Mouse (Mus musculus) hindbrain, postnatal 0 days (tissue): ENCODE data around the gene Adcy6. TPM values are rescaled to one million over a fixed set of nuclear protein-coding genes. Genes with fewer than 3 reads are reported as not detected.

Experiments
- ATAC-seq: fragments of 200-750 bp; cut with Nextera tagmentation; 2 replicates; pipeline ENCODE4 v1.8.0; 2017; ENCODE audit warnings: mild to moderate bottlenecking, moderate TSS enrichment, moderate library complexity
- DNase-seq: peaks from one replicate; pipeline ENCODE4 v3.0.0-alpha.2; 2015; ENCODE audit warnings: low spot score
- H3K27ac ChIP-seq: fragments of 300-500 bp; sonication (generic); 2 replicates; pipeline ENCODE4 v1.5.1; 2014; ENCODE audit warnings: mild to moderate bottlenecking
- H3K27me3 ChIP-seq: fragments of 300-500 bp; sonication (generic); 2 replicates; pipeline ENCODE4 v1.6.1; 2014; ENCODE audit warnings: low read length, mixed read lengths; ENCODE audit not compliant: insufficient read depth
- H3K36me3 ChIP-seq: fragments of 300-500 bp; sonication (generic); 2 replicates; pipeline ENCODE4 v1.6.1; 2014; ENCODE audit warnings: low read length, mixed read lengths; ENCODE audit not compliant: insufficient read depth
- H3K4me1 ChIP-seq: fragments of 300-500 bp; sonication (generic); 2 replicates; pipeline ENCODE4 v1.6.1; 2014; ENCODE audit warnings: antibody characterized with exemption, low read length, mixed read lengths; ENCODE audit not compliant: insufficient read depth
- H3K4me2 ChIP-seq: fragments of 300-500 bp; sonication (generic); 2 replicates; pipeline ENCODE4 v1.6.1; 2014; ENCODE audit warnings: low read depth, mild to moderate bottlenecking, low read length, moderate library complexity, mixed read lengths
- H3K4me3 ChIP-seq: fragments of 300-500 bp; sonication (generic); 2 replicates; pipeline ENCODE4 v1.5.1; 2014; ENCODE audit warnings: low read length
- H3K9ac ChIP-seq: fragments of 300-500 bp; sonication (generic); replicated peaks from 2 replicates; pipeline ENCODE4 v1.6.1; 2014; ENCODE audit warnings: mild to moderate bottlenecking, low read length, moderate library complexity, mixed read lengths
- H3K9me3 ChIP-seq: fragments of 300-500 bp; sonication (generic); 2 replicates; pipeline ENCODE4 v1.6.1; 2016; ENCODE audit warnings: low read length, mixed read lengths
- CTCF ChIP-seq: IDR thresholded peaks from 2 replicates; pipeline ENCODE4 v1.5.1; 2016; ENCODE audit warnings: antibody characterized with exemption, control low read depth, low read depth
- WGBS: fragments of 180-500 bp; shearing (Covaris S2); extraction: QIAGEN DNeasy Blood & Tissue Kit; methylation state at CpG from one replicate; pipeline ENCODE4 v1.1.7; 2014; 5-methylcytosine and 5-hydroxymethylcytosine counted together
- polyA plus RNA-seq: library from polyadenylated mRNA; unstranded; fragments of >200 nt; fragmentation: Nextera tagmentation; extraction: Ambion mirVana; gene quantifications from 2 replicates; pipeline ENCODE4 v1.2.1, GENCODE M21; 2015
- total RNA-seq: library from RNA; depleted of rRNA; stranded (reverse); fragments of >200 nt; gene quantifications from 2 replicates; pipeline ENCODE4 v1.2.3, GENCODE M21; 2014

The Adcy6 gene
- total and polyA plus RNA-seq, 2 experiments from 2014 or later: 6.2 to 43.2 TPM

GRCm38 (mm10) chr15:98608784-98609250 is 1.1 kb downstream of the Adcy6 start:
- peaks cover 9% of the 10 kb centered on the region for H3K4me1 ChIP-seq
- ATAC-seq: peak; percentile 68
- WGBS: 2% methylated on average over 7 of the region's 26 CpGs
- no peaks in the 10 kb centered on the region for H3K27me3 ChIP-seq
- no peaks in the 10 kb centered on the region for H3K9me3 ChIP-seq
- peak; percentile 31 for DNase-seq
- peaks cover 4% of the 10 kb centered on the region for H3K36me3 ChIP-seq
- peak overlapping the region; percentile 86 for H3K9ac ChIP-seq
- H3K4me2 ChIP-seq: peak overlapping the region; percentile 86
- peak overlapping the region; percentile 89 for H3K4me3 ChIP-seq
- TF ChIP-seq CTCF: no peak
- peak overlapping the region; percentile 81 for H3K27ac ChIP-seq

DNA sequence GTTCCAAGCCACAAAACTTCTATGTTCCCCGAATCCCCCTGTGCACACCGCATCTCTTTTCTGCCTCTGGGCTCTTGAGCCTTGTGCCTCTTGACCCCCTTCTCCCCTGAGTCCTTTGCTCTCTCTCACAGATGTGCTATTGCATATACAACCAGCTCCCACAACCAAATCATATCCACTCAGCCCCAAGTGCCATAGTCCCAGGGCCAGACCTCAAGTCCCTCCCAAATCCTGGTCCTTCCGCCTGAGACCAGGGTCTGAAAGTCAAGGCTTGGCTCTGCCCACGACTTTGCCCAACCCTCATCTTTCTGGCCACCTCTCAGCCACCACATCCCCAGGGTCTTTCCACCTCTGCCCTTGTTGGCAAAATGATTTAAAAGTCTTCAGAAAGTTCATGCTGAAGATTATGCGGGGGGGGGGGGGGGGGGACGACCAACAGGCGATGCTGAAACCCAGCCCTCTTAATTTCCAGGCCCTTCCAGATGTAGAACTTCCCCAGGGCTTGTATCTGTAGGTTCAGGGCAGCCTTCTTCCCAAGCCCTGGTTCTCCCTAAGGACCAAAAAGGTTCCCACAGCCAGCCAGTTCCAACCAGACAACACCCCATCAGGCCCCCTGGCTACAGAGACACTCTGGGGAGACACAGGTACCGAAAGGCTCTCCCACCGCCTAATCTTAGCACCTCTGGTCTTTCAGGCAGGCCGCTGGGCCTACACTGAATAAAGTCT is 1.7 kb downstream of the Adcy6 start:
- Histone ChIP-seq H3K4me1 (peaks cover 9% of the 10 kb centered on the region), H3K27ac (peak overlapping the region; percentile 81; the same call in 1 of the 2 replicates), H3K27me3 (no peaks in the 10 kb centered on the region), H3K4me2 (peak overlapping the region; percentile 86), H3K9me3 (no peaks in the 10 kb centered on the region), H3K4me3 (peak overlapping the region; percentile 89), H3K36me3 (peaks cover 7% of the 10 kb centered on the region), H3K9ac (peak overlapping the region; percentile 86)
- ATAC-seq: no peak
- 11% methylated on average over 9 of the region's 10 CpGs for WGBS
- no peak for DNase-seq
- no peak for TF ChIP-seq CTCF

GRCm38 (mm10) chr15:98607557-98607956 is 2.3 kb downstream of the Adcy6 start:
- Histone ChIP-seq H3K36me3 (peaks cover 10% of the 10 kb centered on the region), H3K4me2 (peak overlapping the region; percentile 86), H3K9me3 (no peaks in the 10 kb centered on the region), H3K9ac (0 out of 2 replicates have a peak overlapping the region, but pooled peaks have one; percentile 86), H3K27me3 (no peaks in the 10 kb centered on the region), H3K4me3 (no peak overlapping the region), H3K4me1 (peaks cover 9% of the 10 kb centered on the region), H3K27ac (0 out of 2 replicates have a peak overlapping the region, but pooled peaks have one; percentile 11)
- no peak for TF ChIP-seq CTCF
- DNase-seq (no peak), ATAC-seq (no peak)
- 17% methylated on average over 4 of the region's 4 CpGs for WGBS

GRCm38 (mm10) chr15:98606739-98607138 is 3.1 kb downstream of the Adcy6 start:
- no peak overlapping the region for H3K4me2 ChIP-seq
- no peak for DNase-seq
- H3K36me3 ChIP-seq: peaks cover 10% of the 10 kb centered on the region
- no peaks in the 10 kb centered on the region for H3K9me3 ChIP-seq
- no peaks in the 10 kb centered on the region for H3K27me3 ChIP-seq
- no peak for TF ChIP-seq CTCF
- H3K4me1 ChIP-seq: peaks cover 9% of the 10 kb centered on the region
- H3K4me3 ChIP-seq: no peak overlapping the region
- H3K9ac ChIP-seq: 0 out of 2 replicates have a peak overlapping the region, but pooled peaks have one; percentile 1
- ATAC-seq: no peak
- H3K27ac ChIP-seq: no peak overlapping the region
- WGBS: 60% methylated on average over 9 of the region's 9 CpGs

- Histone ChIP-seq H3K4me3 (no peak overlapping the region), H3K9me3 (no peaks in the 10 kb centered on the region), H3K9ac (no peak overlapping the region), H3K27me3 (no peaks in the 10 kb centered on the region), H3K4me2 (no peak overlapping the region), H3K36me3 (peaks cover 10% of the 10 kb centered on the region), H3K27ac (no peak overlapping the region), H3K4me1 (peaks cover 9% of the 10 kb centered on the region)
- no peak for TF ChIP-seq CTCF
- no peak for DNase-seq
- no peak for ATAC-seq
- WGBS: 84% methylated on average over 12 of the region's 12 CpGs
Measured at GRCm38 (mm10) chr15:98606051-98606536, 3.8 kb downstream of the Adcy6 start.

GRCm38 (mm10) chr15:98604041-98604575 is 5.8 kb downstream of the Adcy6 start:
- no peaks in the 10 kb centered on the region for H3K27me3 ChIP-seq
- DNase-seq (no peak), ATAC-seq (no peak)
- peaks cover 16% of the 10 kb centered on the region for H3K36me3 ChIP-seq
- no peak overlapping the region for H3K4me3 ChIP-seq
- H3K4me2 ChIP-seq: no peak overlapping the region
- H3K4me1 ChIP-seq: peaks cover 9% of the 10 kb centered on the region
- TF ChIP-seq CTCF: no peak
- no peak overlapping the region for H3K9ac ChIP-seq
- no peak overlapping the region for H3K27ac ChIP-seq
- 92% methylated on average over 24 of the region's 24 CpGs for WGBS
- H3K9me3 ChIP-seq: no peaks in the 10 kb centered on the region
